Comparison of ENCODE assay signal across 13 mouse cellular contexts in genomic region chr9:116352801-116353494, GRCm38 (mm10).
DNase-seq lines count a peak whose midpoint lies in the region; ATAC-seq and TF ChIP-seq lines count a peak whose summit lies in the region.
"Had no signal": no experiment of that assay in that cellular context is flagged by ENCODE, and none has a peak within 500 bp of the region (broad histone marks: within the 10 kb centered on the region; RNA-seq: fewer than 3 reads in every experiment).

No protein-coding gene starts in this region.

- WGBS in bone marrow, adult 2 months = 48% methylated on average over 4 of the region's 4 CpGs
- WGBS in kidney, adult 2 months = 81% methylated on average over 4 of the region's 4 CpGs

- no peak for TF ChIP-seq CTCF in bone marrow, adult 2 months (IDR thresholded peaks at IDR 0.05; ENCODE audit: control insufficient read depth, insufficient read depth, low read length)
- TF ChIP-seq CTCF in kidney, adult 2 months (conservative IDR thresholded peaks at IDR 0.05; ENCODE audit: insufficient read depth, insufficient read length, low read depth, low read length) = no peak

- H3K27ac ChIP-seq in bone marrow, adult 2 months (ENCODE audit: control insufficient read depth, insufficient read depth, low read depth, low read length, poor library complexity) = peak overlapping the region; percentile 10; the same call in 1 of the 2 replicates
- H3K27ac ChIP-seq in kidney, adult 2 months (ENCODE audit: insufficient read depth, low read depth, low read length) = no peak overlapping the region
- H3K27ac ChIP-seq: heart, embryonic 15.5 days; limb, embryonic 15.5 days had no signal

- intact Hi-C loops in heart, postnatal 10 days (cut with DNase I) = no loop called here
- intact Hi-C loops in heart, postnatal 36 days (cut with DNase I) = no loop called here

- no peaks in the 10 kb centered on the region for H3K27me3 ChIP-seq in kidney, adult 2 months (replicated peaks; ENCODE audit: control insufficient read depth, insufficient read depth, low read length)
- H3K27me3 ChIP-seq: CH12.LX; heart, embryonic 15.5 days; limb, embryonic 15.5 days had no signal

- DNase-seq in heart, adult 8-10 months (ENCODE audit: low spot score) = peak; percentile 75
- DNase-seq in heart, postnatal 10 days = no peak
- peak; percentile 49 to 53 for DNase-seq in heart, postnatal 36 days
- DNase-seq in kidney, adult 2 months = no peak
- DNase-seq in kidney, postnatal 25 days = no peak
- DNase-seq: cerebellum, postnatal 14 days; forebrain, postnatal 0 days; kidney, postnatal 36 days had no signal

- H3K36me3 ChIP-seq in kidney, adult 2 months (ENCODE audit: control insufficient read depth, insufficient read depth, low read length) = no peaks in the 10 kb centered on the region
- H3K36me3 ChIP-seq: heart, embryonic 15.5 days; limb, embryonic 15.5 days had no signal

- H3K4me1 ChIP-seq in bone marrow, adult 2 months (ENCODE audit: control insufficient read depth, insufficient read depth, low read length) = peaks cover 3% of the 10 kb centered on the region
- no peaks in the 10 kb centered on the region; the same call in 1 of the 2 replicates for H3K4me1 ChIP-seq in kidney, adult 2 months (ENCODE audit: control insufficient read depth, insufficient read depth, low read length)
- H3K4me1 ChIP-seq: heart, embryonic 15.5 days had no signal

- no peak for TF ChIP-seq POLR2A in bone marrow, adult 2 months (IDR thresholded peaks at IDR 0.05; ENCODE audit: borderline replicate concordance, control insufficient read depth, low read depth, low read length)
- no peak for TF ChIP-seq POLR2A in kidney, adult 2 months (IDR thresholded peaks at IDR 0.05; ENCODE audit: low read depth, low read length)

- H3K4me3 ChIP-seq in bone marrow, adult 2 months (replicated peaks; ENCODE audit: control insufficient read depth, low read depth, low read length) = no peak overlapping the region
- H3K4me3 ChIP-seq in kidney, adult 2 months (ENCODE audit: insufficient read depth, low read depth, low read length) = no peak overlapping the region
- H3K4me3 ChIP-seq: heart, embryonic 15.5 days; limb, embryonic 15.5 days had no signal

- peak; percentile 47 for ATAC-seq in megakaryocyte, adult 5-6 weeks (ENCODE audit: poor library complexity, severe bottlenecking)
- ATAC-seq: forebrain, postnatal 0 days had no signal

Comparison
In these comparisons a context has a peak if more than half of its experiments do, and no peak if none do; other contexts are left out.
1. DNase-seq: peak in heart, adult 8-10 months (single experiment) and heart, postnatal 36 days (2 of 2); none in heart, postnatal 10 days (0 of 2), kidney, adult 2 months (single experiment) and kidney, postnatal 25 days (0 of 2).